Mouse (Mus musculus) limb, embryonic 10.5 days (tissue): Measurements from ENCODE around the gene Gdpd3. TPM values are rescaled to one million over a fixed set of nuclear protein-coding genes. Genes with fewer than 3 reads are reported as not detected.

ENCODE experiments used
- polyA plus RNA-seq: library from polyadenylated mRNA; unstranded; fragments of >200 nt; fragmentation: Nextera tagmentation; extraction: Ambion mirVana; gene quantifications from 2 replicates; pipeline ENCODE4 v1.2.1, GENCODE M21; 2016

Gdpd3 gene
- polyA plus RNA-seq, 1 experiment from 2014 or later = 1.5 TPM

Other genes with a start within 250 kb of the Gdpd3 start
- 230 and 241 TPM in 2 replicates for gene Eif3c, start 199.9 kb upstream of the Gdpd3 start, polyA plus RNA-seq
- 0.29 and 0.51 TPM in 2 replicates for gene Apobr, start 181.4 kb upstream of the Gdpd3 start, polyA plus RNA-seq
- 27.0 and 27.8 TPM in 2 replicates for gene Cln3, start 180.5 kb upstream of the Gdpd3 start, polyA plus RNA-seq
- not detected in 2 replicates for gene Il27, start 171.4 kb upstream of the Gdpd3 start, polyA plus RNA-seq
- 0.45 and 0.78 TPM in 2 replicates for gene Nupr1, start 135.5 kb upstream of the Gdpd3 start, polyA plus RNA-seq
- gene Sgf29, start 117.0 kb upstream of the Gdpd3 start, polyA plus RNA-seq = 69.0 and 69.2 TPM in 2 replicates
- 0.11 and 0.49 TPM in 2 replicates for gene Sult1a1, start 89.9 kb upstream of the Gdpd3 start, polyA plus RNA-seq
- 177 and 237 TPM in 2 replicates for gene Bola2, start 70.9 kb upstream of the Gdpd3 start, polyA plus RNA-seq
- 12.6 and 14.8 TPM in 2 replicates for gene Slx1b, start 70.5 kb upstream of the Gdpd3 start, polyA plus RNA-seq
- 28.9 and 37.8 TPM in 2 replicates for gene Coro1a, start 58.5 kb upstream of the Gdpd3 start, polyA plus RNA-seq
- 47.3 and 55.9 TPM in 2 replicates for gene Mapk3, start 6.7 kb upstream of the Gdpd3 start, polyA plus RNA-seq
- 51.7 and 84.9 TPM in 2 replicates for gene Ypel3, start 10.6 kb downstream of the Gdpd3 start, polyA plus RNA-seq
- 0.23 and 0.53 TPM in 2 replicates for gene Tbx6, start 15.1 kb downstream of the Gdpd3 start, polyA plus RNA-seq
- gene Ppp4c, start 26.2 kb downstream of the Gdpd3 start, polyA plus RNA-seq = 450 and 462 TPM in 2 replicates
- 0.20 and 0.21 TPM in 2 replicates for gene Fam57b, start 31.3 kb downstream of the Gdpd3 start, polyA plus RNA-seq
- not detected in 2 replicates for gene 4930451I11Rik, start 65.3 kb downstream of the Gdpd3 start, polyA plus RNA-seq
- gene Doc2a, start 81.1 kb downstream of the Gdpd3 start, polyA plus RNA-seq = 1.0 and 1.9 TPM in 2 replicates
- gene Hirip3, start 95.6 kb downstream of the Gdpd3 start, polyA plus RNA-seq = 51.9 and 57.2 TPM in 2 replicates
- gene Ino80e, start 96.0 kb downstream of the Gdpd3 start, polyA plus RNA-seq = 117 and 131 TPM in 2 replicates
- 48.5 and 56.4 TPM in 2 replicates for gene Taok2, start 118.4 kb downstream of the Gdpd3 start, polyA plus RNA-seq
- gene Tmem219, start 156.6 kb downstream of the Gdpd3 start, polyA plus RNA-seq = 15.6 and 16.6 TPM in 2 replicates
- 19.5 and 20.3 TPM in 2 replicates for gene Kctd13, start 162.5 kb downstream of the Gdpd3 start, polyA plus RNA-seq
- gene Asphd1, start 183.2 kb downstream of the Gdpd3 start, polyA plus RNA-seq = 0.11 TPM in 1 of 2 replicates, not detected in the other
- gene Sez6l2, start 184.2 kb downstream of the Gdpd3 start, polyA plus RNA-seq = 0.10 and 0.20 TPM in 2 replicates
- 89.4 and 99.5 TPM in 2 replicates for gene Cdipt, start 209.6 kb downstream of the Gdpd3 start, polyA plus RNA-seq
- gene Cdiptos, start 209.8 kb downstream of the Gdpd3 start, polyA plus RNA-seq = 0.81 and 1.0 TPM in 2 replicates
- gene Mvp, start 248.3 kb downstream of the Gdpd3 start, polyA plus RNA-seq = 3.3 and 4.0 TPM in 2 replicates